In the genomic region with DNA sequence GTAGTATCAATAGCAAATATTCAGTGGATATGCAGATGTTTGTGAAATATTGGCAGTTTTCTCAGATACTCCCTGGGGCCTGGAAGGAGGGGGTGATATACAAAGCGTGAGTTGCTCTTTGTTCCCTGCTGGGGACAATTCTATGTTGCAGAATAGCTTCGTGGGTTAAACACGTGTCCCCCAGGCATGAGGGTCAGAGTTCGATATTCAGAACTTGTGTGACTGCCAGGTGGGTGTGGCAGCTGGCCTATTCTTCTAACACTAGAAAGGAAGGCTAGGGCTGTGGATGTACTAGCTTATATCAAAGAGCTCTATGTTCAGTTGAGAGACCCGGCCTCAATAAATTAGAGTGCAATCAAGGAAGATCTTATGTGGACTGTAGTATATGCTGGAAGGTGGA, we compare ENCODE assay signal across 14 mouse cellular contexts.
"Had no signal": no experiment of that assay in that cellular context is flagged by ENCODE, and none has a peak within 500 bp of the region (broad histone marks: within the 10 kb centered on the region; RNA-seq: fewer than 3 reads in every experiment).

No protein-coding gene starts in this region.

- H3K27me3 ChIP-seq: limb, embryonic 15.5 days; midbrain, embryonic 12.5 days; neural tube, embryonic 13.5 days had no signal

- H3K36me3 ChIP-seq: limb, embryonic 15.5 days; midbrain, embryonic 12.5 days; neural tube, embryonic 13.5 days had no signal

- H3K9ac ChIP-seq: limb, embryonic 15.5 days; liver, embryonic 14.5 days; midbrain, embryonic 12.5 days; neural tube, embryonic 13.5 days had no signal

- H3K9me3 ChIP-seq: limb, embryonic 15.5 days; midbrain, embryonic 12.5 days; neural tube, embryonic 13.5 days had no signal

- H3K4me1 ChIP-seq: limb, embryonic 15.5 days; midbrain, embryonic 12.5 days; neural tube, embryonic 13.5 days had no signal

- ATAC-seq: hindbrain, embryonic 16.5 days; inflammation-experienced regulatory T-cells, adult 6 months; midbrain, embryonic 16.5 days had no signal

- H3K4me3 ChIP-seq: left cerebral cortex, adult 2 months; limb, embryonic 15.5 days; midbrain, embryonic 12.5 days; neural tube, embryonic 13.5 days had no signal

- H3K4me2 ChIP-seq: limb, embryonic 15.5 days; midbrain, embryonic 12.5 days; neural tube, embryonic 13.5 days had no signal

- H3K27ac ChIP-seq: left cerebral cortex, adult 2 months; limb, embryonic 15.5 days; liver, embryonic 14.5 days; midbrain, embryonic 12.5 days; neural tube, embryonic 13.5 days had no signal

- DNase-seq: lung, adult 18-20 months; retina, postnatal 1 day; right cerebral cortex, postnatal 4 days; spleen, adult 18-20 months; thymus, adult 18-20 months; thymus, postnatal 14 days had no signal
